Mouse (Mus musculus) MN1 (cell line): Measurements from ENCODE around the gene Mmrn2.

Experiments
- DNase-seq: peaks from one replicate; pipeline ENCODE4 v3.0.0-alpha.2; 2016; ENCODE audit warnings: low spot score

Mmrn2 gene

GRCm38 (mm10) chr14:34375415-34375904 lies at the start of gene Mmrn2:
Gene Mmrn2, plus strand, starts transcription at chr14:34375465.
- no peak for DNase-seq

DNA sequence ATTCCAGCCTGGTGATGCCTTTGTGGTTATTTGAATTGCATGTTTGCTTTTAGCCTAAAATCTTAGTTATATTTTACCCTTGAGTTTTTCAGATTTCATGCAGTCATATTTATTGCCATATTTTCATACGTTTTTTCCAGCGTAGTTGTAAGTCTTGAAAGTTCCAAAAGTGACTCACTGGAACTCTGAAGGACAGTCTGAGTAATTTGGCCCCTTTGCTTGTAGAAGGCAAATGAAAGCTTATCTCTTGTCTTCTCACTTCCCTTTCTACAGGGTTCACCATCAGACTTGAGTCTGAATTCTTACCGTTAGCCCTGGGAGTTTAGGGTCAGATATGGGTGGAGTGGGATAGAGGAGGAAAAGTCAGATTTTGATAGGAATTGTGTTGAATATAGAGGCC lies 48.7 kb upstream of the Mmrn2 start:
- DNase-seq: no peak

GRCm38 (mm10) chr14:34327618-34328017 lies 47.6 kb upstream of the Mmrn2 start:
- no peak for DNase-seq

DNA sequence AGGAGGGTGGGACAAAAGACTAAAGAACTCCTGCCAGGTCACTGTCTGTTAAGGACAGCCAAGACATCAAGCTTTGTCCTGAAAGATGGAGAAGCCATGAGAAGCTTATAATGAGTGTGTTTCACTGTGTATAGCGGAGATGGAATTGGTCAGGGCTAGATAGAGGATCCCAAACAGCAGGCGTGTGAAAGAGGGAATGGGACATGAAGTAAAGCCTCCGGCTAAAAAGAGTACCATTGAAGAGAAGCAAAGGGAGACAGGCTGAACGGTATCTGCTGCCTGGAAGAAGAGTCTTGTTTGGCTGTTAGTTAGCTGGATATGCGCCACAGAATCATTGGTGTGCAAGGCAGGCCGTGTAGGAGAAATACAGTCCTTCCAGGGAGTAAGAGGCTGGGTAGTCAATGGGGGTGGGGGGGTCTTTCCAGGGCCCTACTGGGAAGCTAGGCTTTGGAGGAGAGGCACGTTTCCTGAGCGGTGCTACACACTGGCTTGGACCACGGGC lies 44.6 kb upstream of the Mmrn2 start:
- DNase-seq: no peak

DNA sequence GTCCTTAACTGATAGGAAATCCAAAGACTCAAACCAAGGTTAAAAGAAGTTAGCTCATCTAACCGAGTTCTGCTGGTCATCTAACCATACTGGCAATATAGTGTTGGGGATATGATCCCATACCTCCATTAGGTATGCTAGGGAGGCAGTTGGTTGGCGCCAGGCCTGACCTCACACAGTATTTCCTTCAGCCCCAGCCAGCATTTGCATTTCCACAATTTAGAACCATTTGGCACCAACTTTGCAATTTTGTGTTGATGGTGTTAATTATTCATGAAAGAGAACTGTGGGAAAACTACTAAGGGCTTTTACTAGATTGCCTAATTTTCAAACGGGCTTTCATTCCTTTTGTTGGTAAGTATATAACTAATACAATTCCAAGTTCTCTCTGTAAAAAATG lies 43.4 kb upstream of the Mmrn2 start:
- no peak for DNase-seq

DNA sequence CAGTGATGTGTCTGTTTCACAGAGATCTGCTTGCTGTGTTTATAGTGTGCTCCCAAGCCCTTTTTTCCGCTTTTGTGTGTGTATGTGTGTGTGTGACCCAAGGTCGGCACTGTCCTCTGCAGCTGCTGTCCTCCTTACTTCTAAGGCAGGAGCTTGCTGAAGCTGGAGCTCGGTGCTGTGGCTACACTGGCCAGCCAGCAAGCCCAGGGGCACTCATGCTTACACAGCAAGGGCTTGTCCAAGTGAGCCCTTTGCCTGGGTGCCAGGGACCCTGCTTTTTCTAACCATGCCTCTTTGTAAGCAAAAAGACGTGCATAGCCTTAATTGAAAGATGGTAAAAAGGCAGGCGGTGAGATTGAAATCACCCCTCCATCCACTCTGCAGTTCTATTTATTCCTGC lies 42.8 kb upstream of the Mmrn2 start:
- DNase-seq: no peak

DNA sequence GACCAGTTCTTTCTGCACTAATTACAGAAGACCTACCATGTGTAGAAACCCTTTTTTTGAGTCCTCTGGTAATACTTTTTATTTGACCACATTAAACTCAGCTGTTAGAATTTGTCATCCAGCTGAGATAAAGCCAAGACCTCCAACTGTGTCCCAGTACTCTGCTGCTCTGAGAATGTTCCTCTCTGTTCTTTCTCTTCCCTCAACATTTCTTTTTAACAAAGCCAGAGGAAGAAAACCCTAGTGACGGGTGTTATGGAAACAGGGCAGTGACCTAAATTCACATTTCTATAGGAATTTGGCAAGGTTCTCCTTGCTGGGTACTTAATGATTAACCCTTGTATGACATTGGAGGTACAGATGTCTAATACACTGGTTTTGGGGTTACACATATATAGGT lies 35.8 kb upstream of the Mmrn2 start:
- DNase-seq: no peak

- no peak for DNase-seq
Observed at GRCm38 (mm10) chr14:34341993-34342392, 33.3 kb upstream of the Mmrn2 start.

DNA sequence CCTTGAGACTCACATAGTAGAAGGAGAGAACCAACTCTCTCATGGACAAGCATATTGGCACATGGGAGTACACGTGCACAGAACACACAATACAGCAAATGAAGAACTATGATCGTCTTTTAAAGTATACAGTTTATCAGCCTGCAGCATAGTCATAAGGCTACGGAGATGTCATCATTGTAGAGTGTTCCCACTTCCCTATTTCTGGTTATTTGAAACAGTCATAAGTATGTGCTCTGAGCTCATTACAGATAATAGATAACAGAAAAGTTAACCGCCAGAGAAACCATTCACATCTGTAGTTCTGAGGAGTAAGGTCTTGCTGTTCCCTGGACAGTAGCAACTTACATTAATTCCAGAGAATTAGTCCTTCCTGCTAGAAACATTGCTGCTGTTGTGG lies 32.2 kb upstream of the Mmrn2 start:
- DNase-seq: no peak

DNA sequence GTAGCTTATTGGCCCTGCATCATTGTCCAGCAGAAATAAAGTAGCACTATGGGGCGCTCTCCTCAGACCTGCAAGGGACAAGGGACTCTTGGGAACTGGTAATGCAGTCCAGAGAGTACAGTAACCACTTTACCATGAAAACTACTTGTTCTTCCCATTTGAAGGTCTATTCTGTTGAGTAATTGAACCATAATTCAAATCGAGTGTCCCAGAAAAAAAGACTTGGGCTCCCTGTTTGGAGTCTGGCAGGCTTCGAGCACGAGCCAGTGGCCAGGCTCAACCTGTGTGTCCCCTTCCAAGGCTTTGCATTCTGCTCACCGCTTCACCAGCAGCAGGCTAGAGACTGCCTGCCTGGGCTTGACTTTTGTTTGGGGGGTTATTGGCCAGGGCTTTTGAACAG lies 30.9 kb upstream of the Mmrn2 start:
- DNase-seq: no peak

DNA sequence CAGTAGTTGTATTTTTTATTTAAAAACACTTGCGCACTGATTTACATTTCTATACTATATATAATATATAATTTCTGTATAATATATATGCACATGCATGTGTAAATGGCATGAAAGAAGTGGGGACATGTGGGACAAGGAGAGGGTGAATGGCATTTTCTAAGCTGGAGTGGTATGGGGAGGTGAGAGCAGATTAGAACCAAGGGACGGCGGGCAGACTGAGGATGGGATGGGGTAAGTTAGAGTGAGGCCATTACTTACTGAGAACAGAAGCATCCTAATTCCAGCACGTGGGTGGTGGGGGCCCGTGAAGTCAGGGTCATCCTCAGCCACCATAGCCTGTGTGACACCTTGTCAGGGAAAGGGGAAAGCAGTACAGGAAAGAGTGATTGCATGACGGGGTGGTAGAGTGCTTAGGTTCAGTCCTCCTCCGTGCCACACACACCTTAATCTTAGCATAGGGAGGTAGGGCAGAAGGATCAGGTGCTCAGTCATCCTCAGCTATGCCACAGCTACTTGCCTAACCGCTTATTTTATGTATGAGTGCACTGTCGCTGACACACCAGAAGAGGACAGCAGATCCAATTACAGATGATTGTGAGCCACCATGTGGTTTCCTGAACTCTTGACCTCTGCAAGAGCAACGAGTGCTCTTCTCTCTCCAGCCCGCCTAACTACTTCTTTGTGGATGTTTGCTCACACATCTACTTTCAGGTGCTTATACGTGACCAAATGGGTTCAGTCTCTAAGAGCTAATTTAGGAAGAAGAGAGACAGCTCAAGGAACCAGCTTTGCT lies 29.3 kb upstream of the Mmrn2 start:
- no peak for DNase-seq

DNA sequence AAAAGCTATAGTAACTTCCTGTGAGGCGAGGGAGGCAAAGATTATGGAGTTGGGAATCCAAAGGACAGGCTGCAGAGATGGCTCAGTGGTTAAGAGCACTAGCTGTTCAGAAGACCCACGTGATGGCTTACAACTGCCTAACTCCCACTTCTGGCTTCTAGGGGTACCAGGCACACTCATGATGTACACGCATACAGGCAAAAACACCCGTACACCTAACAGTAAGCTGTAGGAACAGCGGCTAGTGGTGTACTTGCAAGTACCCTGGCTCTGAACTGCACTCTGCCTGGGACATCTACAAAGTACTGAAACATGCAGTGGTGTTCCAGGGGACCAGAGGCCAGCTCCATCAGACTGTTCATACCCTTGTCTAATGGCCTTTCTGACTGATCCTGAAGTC lies 28.2 kb upstream of the Mmrn2 start:
- DNase-seq: no peak

DNA sequence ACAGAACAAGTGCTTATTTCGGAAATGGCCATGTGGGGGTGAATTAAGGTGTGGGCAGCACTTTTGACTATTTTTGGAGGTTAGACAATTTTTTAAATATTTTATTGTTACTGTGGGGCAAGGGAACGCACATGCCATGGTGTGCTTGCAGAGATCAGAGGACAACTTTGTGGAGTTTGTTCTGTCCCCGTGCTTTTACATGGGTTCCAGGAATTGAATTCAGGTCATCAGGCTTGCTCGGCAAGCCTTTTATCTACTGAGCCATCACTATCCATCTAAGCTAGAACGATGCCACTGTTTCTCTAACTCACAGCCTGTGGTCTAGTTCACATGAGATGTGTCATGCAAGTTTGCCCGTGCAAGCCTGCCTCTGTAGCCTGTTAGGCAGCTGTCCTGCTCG lies 27.0 kb upstream of the Mmrn2 start:
- DNase-seq: no peak

DNA sequence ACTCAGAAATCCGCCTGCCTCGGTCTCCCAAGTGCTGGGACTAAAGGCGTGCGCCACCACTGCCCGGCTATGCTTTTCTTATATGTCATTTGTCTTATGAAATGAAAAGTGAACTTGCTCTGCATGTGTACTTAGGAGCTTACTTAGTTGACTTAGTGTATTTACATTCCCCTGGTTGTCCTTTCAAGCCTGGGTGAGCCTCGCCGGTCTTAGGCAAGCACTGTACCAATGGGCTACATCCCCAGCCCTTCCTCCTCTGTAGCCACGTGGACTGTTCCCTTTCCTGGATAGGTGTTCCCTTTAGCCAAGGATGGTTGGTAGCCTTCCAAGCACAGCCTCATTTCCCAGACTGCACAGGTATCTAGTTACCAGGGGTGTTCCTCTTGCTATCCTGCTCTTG lies 26.3 kb upstream of the Mmrn2 start:
- DNase-seq: no peak

DNA sequence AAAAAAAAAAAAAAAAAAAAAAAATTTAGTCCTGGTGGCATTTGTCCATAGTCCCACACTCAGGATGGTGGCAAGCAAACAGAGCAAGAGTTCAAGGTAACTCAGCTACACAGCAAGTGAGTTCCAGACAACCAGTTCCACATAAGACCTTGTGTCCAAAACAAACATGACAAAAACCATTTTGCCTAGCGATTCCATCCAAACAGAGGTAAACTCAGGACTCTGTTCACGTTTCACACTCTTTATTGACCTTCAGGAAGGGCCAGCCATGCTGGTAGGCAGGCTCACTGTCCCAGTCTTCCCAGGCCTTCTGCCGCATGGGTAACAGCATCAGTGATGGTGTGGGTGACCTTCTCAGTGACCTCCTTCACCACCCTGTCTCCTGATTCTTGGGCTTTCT lies 23.6 kb upstream of the Mmrn2 start:
- no peak for DNase-seq

DNA sequence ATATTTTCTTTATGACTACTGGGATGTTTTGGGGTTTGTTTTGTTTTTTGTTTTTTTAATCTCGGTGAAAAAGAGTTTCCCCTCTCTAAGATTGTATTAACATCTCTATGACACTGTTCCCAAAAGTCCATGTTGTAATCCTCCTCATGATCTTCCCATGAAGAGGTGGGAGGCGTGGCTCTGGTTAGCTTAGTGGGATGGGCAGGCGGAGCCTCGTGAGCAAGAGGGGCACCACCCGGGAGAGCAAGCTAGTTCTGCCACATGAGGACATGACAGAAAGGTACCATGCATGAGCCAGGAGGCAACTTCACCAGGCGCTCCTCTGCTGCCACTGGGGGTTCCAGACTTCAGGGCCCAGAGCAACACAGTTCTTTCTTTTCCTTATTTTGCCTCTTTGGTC lies 22.7 kb upstream of the Mmrn2 start:
- no peak for DNase-seq

GRCm38 (mm10) chr14:34353326-34353725 lies 21.9 kb upstream of the Mmrn2 start:
- DNase-seq: no peak

GRCm38 (mm10) chr14:34354456-34354855 lies 20.8 kb upstream of the Mmrn2 start:
- DNase-seq: no peak

DNA sequence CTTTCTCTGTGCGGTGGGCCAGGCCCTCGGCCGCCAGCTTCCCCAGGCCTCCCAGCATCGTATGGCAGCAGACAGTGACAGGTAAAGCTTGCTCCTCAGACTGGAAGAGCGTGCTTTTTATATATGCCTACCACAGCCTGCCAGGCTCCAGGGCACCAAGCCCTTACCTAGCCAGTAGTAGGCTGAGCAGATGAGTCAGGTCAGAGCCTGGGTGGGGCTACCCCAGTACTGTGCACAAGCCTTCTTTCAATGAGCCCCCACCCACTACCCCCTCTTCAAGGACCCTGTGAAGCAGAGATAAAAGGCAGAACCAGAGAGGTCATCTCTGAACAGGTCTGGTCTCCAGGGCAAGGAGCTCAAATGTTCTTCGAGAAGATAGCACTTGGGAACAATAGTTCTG lies 20.0 kb upstream of the Mmrn2 start, which contains the start of gene Fam25c:
Fam25c (minus strand) TSS at position 133 of the 400 bp plus-strand sequence.
- no peak for DNase-seq

DNA sequence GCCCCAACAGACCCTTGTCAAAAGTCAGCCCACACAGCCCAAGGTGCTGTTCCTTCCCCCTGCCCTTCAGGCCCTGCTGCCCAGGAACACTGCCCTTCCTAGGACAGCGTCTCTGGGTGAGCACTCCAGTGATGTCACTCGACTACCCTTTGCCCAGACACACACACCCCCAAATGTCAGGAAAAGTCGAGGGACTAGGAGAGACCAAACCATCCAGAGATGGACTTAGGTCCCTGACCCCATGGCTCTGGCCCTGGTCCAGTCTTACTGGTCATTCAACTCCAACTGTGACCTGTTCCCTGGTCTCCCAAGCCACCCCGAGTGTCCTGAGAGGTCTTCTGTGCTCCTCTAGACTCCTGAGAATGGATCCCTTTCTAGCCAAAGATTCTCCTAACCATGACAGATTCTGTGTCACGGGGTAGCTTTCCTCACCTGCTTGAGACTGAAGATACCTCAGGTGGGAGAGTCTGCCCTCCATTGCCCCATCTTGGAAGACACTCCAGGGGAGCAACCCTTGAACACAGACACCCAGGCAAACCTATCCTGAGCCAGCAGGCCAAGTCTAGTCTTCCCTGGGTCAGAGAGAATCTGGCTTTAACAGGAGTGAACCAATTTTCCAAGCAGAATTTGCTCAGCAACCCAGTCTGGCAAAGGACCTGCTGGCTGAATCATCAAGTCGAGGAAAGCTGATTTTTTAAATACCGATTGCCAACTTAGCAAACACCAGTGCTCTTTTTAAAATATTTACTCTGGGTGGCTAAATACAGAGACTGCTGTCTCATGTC lies 17.4 kb upstream of the Mmrn2 start:
- no peak for DNase-seq

GRCm38 (mm10) chr14:34359676-34360244 lies 15.5 kb upstream of the Mmrn2 start:
- DNase-seq: no peak

- DNase-seq: no peak
Observed at GRCm38 (mm10) chr14:34360251-34360650, 15.0 kb upstream of the Mmrn2 start.

DNA sequence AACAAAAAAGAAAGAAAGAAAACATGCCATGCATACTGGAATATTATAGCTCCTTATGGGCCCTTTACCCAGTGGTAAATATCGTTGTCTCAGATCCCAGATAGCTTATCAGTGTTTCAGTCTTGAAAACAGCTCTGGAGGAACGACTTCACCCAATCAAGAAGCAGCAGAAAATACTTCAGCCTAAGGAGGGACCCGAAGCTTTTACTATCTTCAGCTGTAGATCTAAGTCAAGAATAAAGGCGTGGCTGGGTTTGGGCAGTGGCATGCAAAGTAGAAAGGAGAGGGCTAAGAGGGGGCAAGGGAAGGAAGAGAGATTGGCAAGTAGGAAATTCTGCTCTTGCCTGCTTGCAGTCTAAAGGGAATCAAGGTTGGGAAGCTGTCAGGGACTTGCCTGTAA lies 13.1 kb upstream of the Mmrn2 start:
- no peak for DNase-seq
